Mouse (Mus musculus): Measurements from ENCODE around the gene Olfr1336. TPM values are rescaled to one million over a fixed set of nuclear protein-coding genes. Genes with fewer than 3 reads are reported as not detected.
A peak's percentile ranks its signal among the peaks of the same experiment; 100 is the strongest.
"Not testable (repeated sequence)": the region's sequence is repeated elsewhere in the genome, so short reads cannot be mapped to it uniquely, and the experiment has no call there.

The Olfr1336 gene
- total RNA-seq (2021) = not detected in 2 replicates
- long read RNA-seq = 0 reads

GRCm38 (mm10) chr7:6455868-6456267, at the start of gene Olfr1336:
Olfr1336 (plus strand) TSS chr7:6456168.
- DNase-seq = no peak

- DNase-seq = peak; percentile 92
Measured at GRCm38 (mm10) chr7:6410043-6410442, 45.9 kb upstream of the Olfr1336 start, which contains the start of gene Gm20715. Gm20715 (plus strand) TSS chr7:6410277.

- no peak for DNase-seq
Measured at GRCm38 (mm10) chr7:6414626-6415441, 41.1 kb upstream of the Olfr1336 start.

- DNase-seq = no peak
Measured at GRCm38 (mm10) chr7:6415442-6415787, 40.6 kb upstream of the Olfr1336 start.

GRCm38 (mm10) chr7:6419894-6420293, 36.1 kb upstream of the Olfr1336 start:
- DNase-seq = no peak

GRCm38 (mm10) chr7:6429381-6429780, 26.6 kb upstream of the Olfr1336 start:
- DNase-seq = no peak

- peak; percentile 28 for DNase-seq
Measured at GRCm38 (mm10) chr7:6430342-6430741, 25.6 kb upstream of the Olfr1336 start.

GRCm38 (mm10) chr7:6438388-6438787, 17.6 kb upstream of the Olfr1336 start, which contains the start of gene Olfr1344:
Olfr1344 (plus strand) TSS chr7:6438688.
- DNase-seq = no peak

- no peak for DNase-seq
Measured at GRCm38 (mm10) chr7:6441173-6441572, 14.8 kb upstream of the Olfr1336 start.

GRCm38 (mm10) chr7:6447771-6448170, 8.2 kb upstream of the Olfr1336 start:
- no peak for DNase-seq

- no peak for DNase-seq
Measured at GRCm38 (mm10) chr7:6456399-6456798, 431 bp downstream of the Olfr1336 start.

- no peak for DNase-seq
Measured at GRCm38 (mm10) chr7:6466951-6467350, 11.0 kb downstream of the Olfr1336 start, which contains the start of gene Olfr1346. Olfr1346 (plus strand) TSS chr7:6467101.

GRCm38 (mm10) chr7:6477633-6478032, 21.7 kb downstream of the Olfr1336 start:
- not testable (repeated sequence) for DNase-seq

GRCm38 (mm10) chr7:6486841-6487240, 30.9 kb downstream of the Olfr1336 start, which contains the start of gene Olfr5:
Olfr5 (minus strand) TSS chr7:6486941.
- DNase-seq = no peak

- no peak for DNase-seq
Measured at GRCm38 (mm10) chr7:6499655-6500054, 43.7 kb downstream of the Olfr1336 start, which contains the start of gene Olfr1347. Olfr1347 (minus strand) TSS chr7:6499755.

- no peak for DNase-seq
Measured at GRCm38 (mm10) chr7:6508648-6509047, 52.7 kb downstream of the Olfr1336 start, which contains the start of gene Olfr1348. Olfr1348 (minus strand) TSS chr7:6508748.

Other genes with a start within 250 kb of the Olfr1336 start
- not detected in 2 replicates for gene Zscan5b, start 233.9 kb upstream of the Olfr1336 start, total RNA-seq (2021)
- gene Epp13, start 203.5 kb upstream of the Olfr1336 start, total RNA-seq (2021) = not detected in 2 replicates
- gene Zfp667, start 169.6 kb upstream of the Olfr1336 start, total RNA-seq (2021) = 6.7 and 9.7 TPM in 2 replicates
- 2.9 and 3.9 TPM in 2 replicates for gene Zfp583, start 124.9 kb upstream of the Olfr1336 start, total RNA-seq (2021)
- 0.62 and 0.94 TPM in 2 replicates for gene Gm3854, start 112.4 kb upstream of the Olfr1336 start, total RNA-seq (2021)
- gene Zfp78, start 92.9 kb upstream of the Olfr1336 start, total RNA-seq (2021) = 3.6 and 4.7 TPM in 2 replicates
- gene Zfp28, start 72.9 kb upstream of the Olfr1336 start, total RNA-seq (2021) = 3.9 and 4.6 TPM in 2 replicates
- gene Smim17, start 57.5 kb upstream of the Olfr1336 start, total RNA-seq (2021) = not detected in 2 replicates
- 0.09 TPM in 1 of 2 replicates, not detected in the other for gene Gm20715, start 45.9 kb upstream of the Olfr1336 start, total RNA-seq (2021)
- gene Olfr1344, start 17.5 kb upstream of the Olfr1336 start, total RNA-seq (2021) = not detected in 2 replicates
- not detected in 2 replicates for gene Olfr1346, start 10.9 kb downstream of the Olfr1336 start, total RNA-seq (2021)
- not detected in 2 replicates for gene Olfr5, start 30.8 kb downstream of the Olfr1336 start, total RNA-seq (2021)
- gene Olfr1347, start 43.6 kb downstream of the Olfr1336 start, total RNA-seq (2021) = not detected in 2 replicates
- not detected in 2 replicates for gene Olfr1348, start 52.6 kb downstream of the Olfr1336 start, total RNA-seq (2021)
- not detected in 2 replicates for gene Olfr1349, start 66.8 kb downstream of the Olfr1336 start, total RNA-seq (2021)
- not detected in 2 replicates for gene Olfr1350, start 108.7 kb downstream of the Olfr1336 start, total RNA-seq (2021)
- gene Zim1, start 240.3 kb downstream of the Olfr1336 start, total RNA-seq (2021) = 5.5 and 5.8 TPM in 2 replicates

All from adrenal gland, postnatal 25 days (tissue).